Mouse (Mus musculus) embryonic facial prominence, embryonic 12.5 days (tissue): ENCODE data around the gene Ptger2. TPM values are rescaled to one million over a fixed set of nuclear protein-coding genes. Genes with fewer than 3 reads are reported as not detected.

Source experiments
- ATAC-seq: fragments of 200-750 bp; cut with Nextera tagmentation; 2 replicates; pipeline ENCODE4 v1.8.0; 2017; ENCODE audit not compliant: insufficient number of reproducible peaks, insufficient read depth, low FRiP score, low TSS enrichment
- H3K27ac ChIP-seq: fragments of 300-500 bp; sonication (generic); 2 replicates; pipeline ENCODE4 v1.5.1; 2016; ENCODE audit warnings: mild to moderate bottlenecking
- H3K27me3 ChIP-seq: fragments of 300-500 bp; sonication (generic); 2 replicates; pipeline ENCODE4 v1.6.1; 2016; ENCODE audit warnings: mild to moderate bottlenecking, moderate library complexity
- H3K36me3 ChIP-seq: fragments of 300-500 bp; sonication (generic); 2 replicates; pipeline ENCODE4 v1.6.1; 2016; ENCODE audit warnings: mild to moderate bottlenecking
- H3K4me1 ChIP-seq: fragments of 300-500 bp; sonication (generic); 2 replicates; pipeline ENCODE4 v1.6.1; 2016
- H3K4me2 ChIP-seq: fragments of 300-500 bp; sonication (generic); replicated peaks from 2 replicates; pipeline ENCODE4 v1.6.1; 2016; ENCODE audit warnings: mild to moderate bottlenecking, moderate library complexity
- H3K4me3 ChIP-seq: fragments of 300-500 bp; sonication (generic); 2 replicates; pipeline ENCODE4 v1.5.1; 2016; ENCODE audit warnings: mild to moderate bottlenecking
- H3K9ac ChIP-seq: fragments of 300-500 bp; sonication (generic); 2 replicates; pipeline ENCODE4 v1.6.1; 2016; ENCODE audit warnings: mild to moderate bottlenecking, moderate library complexity
- H3K9me3 ChIP-seq: fragments of 300-500 bp; sonication (generic); 2 replicates; pipeline ENCODE4 v1.6.1; 2016; ENCODE audit warnings: mild to moderate bottlenecking, moderate library complexity
- WGBS: fragments of 180-500 bp; shearing (Covaris S2); methylation state at CpG from one replicate; pipeline ENCODE4 v1.1.7; 2016; 5-methylcytosine and 5-hydroxymethylcytosine counted together
- polyA plus RNA-seq: library from polyadenylated mRNA; unstranded; fragments of >200 nt; fragmentation: Nextera tagmentation; extraction: Ambion mirVana; gene quantifications from 2 replicates; pipeline ENCODE4 v1.2.1, GENCODE M21; 2016

The Ptger2 gene
- polyA plus RNA-seq, 1 experiment from 2014 or later, result 0.77 TPM

- Histone ChIP-seq H3K4me3 (no peak overlapping the region), H3K27ac (no peak overlapping the region), H3K4me2 (no peak overlapping the region), H3K4me1 (no peaks in the 10 kb centered on the region), H3K36me3 (no peaks in the 10 kb centered on the region), H3K9me3 (no peaks in the 10 kb centered on the region), H3K27me3 (no peaks in the 10 kb centered on the region), H3K9ac (no peak overlapping the region)
- 85% methylated on average over 3 of the region's 3 CpGs for WGBS
- ATAC-seq, result no peak
Measured at GRCm38 (mm10) chr14:45000086-45000769, 12.2 kb downstream of the Ptger2 start.

DNA sequence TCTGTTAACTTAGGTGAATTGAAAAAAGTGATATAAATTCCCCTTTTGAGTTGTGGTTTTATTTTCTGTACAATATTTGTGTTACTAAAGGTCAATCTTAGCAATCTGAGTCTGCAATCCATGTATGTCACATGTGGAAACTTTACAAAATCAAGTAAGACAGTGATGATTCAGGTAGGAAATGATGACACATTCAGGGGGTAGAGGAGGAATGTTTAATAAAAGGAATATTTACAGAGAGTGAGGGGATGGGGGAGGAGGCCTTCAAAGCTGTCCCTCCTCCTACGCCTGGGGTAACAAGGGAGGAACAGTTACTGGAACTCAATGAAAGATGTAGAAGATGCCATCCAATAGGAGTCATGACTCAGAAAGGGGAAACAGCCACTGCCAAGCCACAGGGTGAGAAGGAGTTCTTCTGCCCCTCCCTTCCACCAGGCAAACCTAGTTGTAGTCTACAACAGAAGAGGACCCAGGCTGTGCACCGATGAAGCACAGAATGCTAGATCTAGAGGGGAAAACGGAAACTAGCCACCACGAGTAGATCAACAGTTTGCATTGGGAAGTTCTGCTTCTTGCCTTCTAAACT, 17.8 kb downstream of the Ptger2 start:
- Histone ChIP-seq H3K36me3 (no peaks in the 10 kb centered on the region), H3K4me1 (no peaks in the 10 kb centered on the region), H3K9ac (no peak overlapping the region), H3K27me3 (no peaks in the 10 kb centered on the region), H3K27ac (no peak overlapping the region), H3K4me3 (no peak overlapping the region), H3K9me3 (no peaks in the 10 kb centered on the region), H3K4me2 (no peak overlapping the region)
- ATAC-seq, result no peak
- 88% methylated on average over 4 of the region's 4 CpGs for WGBS

- Histone ChIP-seq H3K9me3 (no peaks in the 10 kb centered on the region), H3K27ac (no peak overlapping the region), H3K4me3 (no peak overlapping the region), H3K4me1 (no peaks in the 10 kb centered on the region), H3K36me3 (no peaks in the 10 kb centered on the region), H3K27me3 (no peaks in the 10 kb centered on the region), H3K4me2 (no peak overlapping the region), H3K9ac (no peak overlapping the region)
- WGBS, result 86% methylated on average over 1 of the region's 1 CpGs
- ATAC-seq, result no peak
Measured at GRCm38 (mm10) chr14:45009242-45009641, 21.2 kb downstream of the Ptger2 start.

DNA sequence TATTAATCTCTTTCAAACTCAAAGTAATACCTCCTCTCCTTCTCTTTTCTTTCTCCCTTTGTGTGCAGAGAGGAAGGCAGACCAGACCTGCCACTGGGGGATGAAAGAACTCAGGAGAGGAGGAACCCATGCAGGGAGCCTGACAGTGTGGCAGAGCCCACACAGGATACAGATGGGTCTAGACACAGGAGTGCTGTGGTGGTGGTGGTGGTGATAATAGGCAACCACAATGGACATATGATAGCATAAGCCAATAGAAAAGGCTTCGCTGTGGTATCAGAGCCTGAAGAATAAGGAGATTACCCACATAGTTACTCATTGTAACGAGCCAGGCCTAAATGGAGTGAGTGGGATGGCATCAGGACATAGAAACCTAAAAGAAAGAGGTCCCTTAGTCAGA, 23.3 kb downstream of the Ptger2 start:
- no peaks in the 10 kb centered on the region for H3K27me3 ChIP-seq
- H3K9ac ChIP-seq, result no peak overlapping the region
- no peaks in the 10 kb centered on the region for H3K36me3 ChIP-seq
- no peaks in the 10 kb centered on the region for H3K4me1 ChIP-seq
- H3K4me3 ChIP-seq, result no peak overlapping the region
- no peaks in the 10 kb centered on the region for H3K9me3 ChIP-seq
- WGBS, result 85% methylated on average over 2 of the region's 2 CpGs
- no peak overlapping the region for H3K27ac ChIP-seq
- no peak overlapping the region for H3K4me2 ChIP-seq
- ATAC-seq, result no peak

DNA sequence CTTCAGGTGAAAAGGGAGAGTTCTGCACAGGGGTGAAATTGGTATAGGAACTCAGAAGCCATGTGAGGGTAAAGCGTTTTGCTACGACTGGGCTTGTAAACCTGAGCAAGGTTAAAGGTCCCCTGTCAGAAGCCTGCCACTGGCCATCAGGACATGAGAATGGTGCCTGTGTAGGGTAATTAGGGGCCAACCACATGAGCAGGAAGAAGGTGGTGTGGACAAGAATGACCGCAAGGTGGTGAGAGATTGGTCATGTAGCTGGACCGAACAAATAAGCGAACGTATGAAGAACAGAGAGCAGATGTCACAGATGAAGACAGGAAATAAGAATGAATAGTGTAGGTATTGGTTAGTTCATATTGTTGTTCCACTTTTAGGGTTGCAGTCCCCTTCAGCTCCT, 23.7 kb downstream of the Ptger2 start:
- WGBS, result 91% methylated on average over 6 of the region's 6 CpGs
- no peak for ATAC-seq
- no peaks in the 10 kb centered on the region for H3K9me3 ChIP-seq
- H3K27me3 ChIP-seq, result no peaks in the 10 kb centered on the region
- H3K4me3 ChIP-seq, result no peak overlapping the region
- H3K27ac ChIP-seq, result no peak overlapping the region
- no peak overlapping the region for H3K4me2 ChIP-seq
- H3K9ac ChIP-seq, result no peak overlapping the region
- H3K36me3 ChIP-seq, result no peaks in the 10 kb centered on the region
- H3K4me1 ChIP-seq, result no peaks in the 10 kb centered on the region

GRCm38 (mm10) chr14:45021551-45021950, 33.6 kb downstream of the Ptger2 start:
- H3K4me1 ChIP-seq, result no peaks in the 10 kb centered on the region
- ATAC-seq, result no peak
- no peak overlapping the region for H3K27ac ChIP-seq
- H3K4me3 ChIP-seq, result no peak overlapping the region
- no peaks in the 10 kb centered on the region for H3K27me3 ChIP-seq
- WGBS, result 86% methylated on average over 3 of the region's 3 CpGs
- H3K9ac ChIP-seq, result no peak overlapping the region
- H3K9me3 ChIP-seq, result no peaks in the 10 kb centered on the region
- H3K36me3 ChIP-seq, result no peaks in the 10 kb centered on the region
- no peak overlapping the region for H3K4me2 ChIP-seq

GRCm38 (mm10) chr14:45034293-45034692, 46.3 kb downstream of the Ptger2 start:
- Histone ChIP-seq H3K9ac (no peak overlapping the region), H3K4me3 (no peak overlapping the region), H3K27me3 (no peaks in the 10 kb centered on the region), H3K4me1 (no peaks in the 10 kb centered on the region), H3K9me3 (no peaks in the 10 kb centered on the region), H3K27ac (no peak overlapping the region), H3K4me2 (no peak overlapping the region), H3K36me3 (no peaks in the 10 kb centered on the region)
- 79% methylated on average over 3 of the region's 3 CpGs for WGBS
- ATAC-seq, result no peak

GRCm38 (mm10) chr14:45036579-45036978, 48.6 kb downstream of the Ptger2 start:
- no peaks in the 10 kb centered on the region for H3K4me1 ChIP-seq
- WGBS, result 86% methylated on average over 1 of the region's 1 CpGs
- no peak overlapping the region for H3K4me3 ChIP-seq
- no peaks in the 10 kb centered on the region for H3K27me3 ChIP-seq
- H3K4me2 ChIP-seq, result no peak overlapping the region
- ATAC-seq, result no peak
- H3K9ac ChIP-seq, result no peak overlapping the region
- H3K27ac ChIP-seq, result no peak overlapping the region
- H3K36me3 ChIP-seq, result no peaks in the 10 kb centered on the region
- no peaks in the 10 kb centered on the region for H3K9me3 ChIP-seq

- H3K4me2 ChIP-seq, result no peak overlapping the region
- H3K27ac ChIP-seq, result no peak overlapping the region
- no peaks in the 10 kb centered on the region for H3K9me3 ChIP-seq
- H3K27me3 ChIP-seq, result no peaks in the 10 kb centered on the region
- no peaks in the 10 kb centered on the region for H3K4me1 ChIP-seq
- no peaks in the 10 kb centered on the region for H3K36me3 ChIP-seq
- 75% methylated on average over 7 of the region's 7 CpGs for WGBS
- H3K4me3 ChIP-seq, result no peak overlapping the region
- no peak overlapping the region for H3K9ac ChIP-seq
- no peak for ATAC-seq
Measured at GRCm38 (mm10) chr14:45038052-45038451, 50.1 kb downstream of the Ptger2 start.

GRCm38 (mm10) chr14:45040851-45041475, 53.0 kb downstream of the Ptger2 start:
- no peaks in the 10 kb centered on the region for H3K4me1 ChIP-seq
- no peaks in the 10 kb centered on the region for H3K36me3 ChIP-seq
- ATAC-seq, result no peak

DNA sequence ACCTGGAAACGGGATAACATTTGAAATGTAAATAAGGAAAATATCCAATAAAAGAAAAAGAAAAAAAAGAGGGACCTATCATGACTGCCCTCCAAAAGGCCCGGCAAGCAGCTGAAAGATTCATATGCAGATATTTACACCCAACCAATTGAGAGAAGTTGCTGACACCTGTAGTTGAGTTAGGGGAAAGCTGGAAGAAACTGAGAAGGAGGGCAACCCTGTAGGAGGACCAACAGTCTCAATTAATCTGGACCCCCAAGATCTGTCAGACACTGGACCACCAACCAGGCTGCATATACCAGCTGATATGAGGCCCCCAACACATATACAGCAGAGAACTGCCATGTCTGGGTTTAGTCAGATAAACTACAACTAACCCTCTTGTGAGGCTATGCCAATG, 60.1 kb downstream of the Ptger2 start:
- no peak for ATAC-seq
- H3K27ac ChIP-seq, result no peak overlapping the region
- H3K27me3 ChIP-seq, result no peaks in the 10 kb centered on the region
- no peaks in the 10 kb centered on the region for H3K4me1 ChIP-seq
- no peaks in the 10 kb centered on the region for H3K36me3 ChIP-seq
- no peak overlapping the region for H3K4me3 ChIP-seq
- H3K9ac ChIP-seq, result no peak overlapping the region
- H3K4me2 ChIP-seq, result no peak overlapping the region
- 72% methylated on average over 2 of the region's 2 CpGs for WGBS
- H3K9me3 ChIP-seq, result no peaks in the 10 kb centered on the region

More at GRCm38 (mm10) chr14:45040851-45041475, 53.0 kb downstream of the Ptger2 start:
- Histone ChIP-seq H3K27me3 (no peaks in the 10 kb centered on the region), H3K9me3 (no peaks in the 10 kb centered on the region), H3K27ac (no peak overlapping the region), H3K4me2 (no peak overlapping the region), H3K9ac (no peak overlapping the region), H3K4me3 (no peak overlapping the region)
- 80% methylated on average over 5 of the region's 5 CpGs for WGBS

GRCm38 (mm10) chr14:45049689-45050418, 61.9 kb downstream of the Ptger2 start:
- H3K27ac ChIP-seq, result no peak overlapping the region

More at GRCm38 (mm10) chr14:45049689-45050418, 61.9 kb downstream of the Ptger2 start:
- H3K4me1 ChIP-seq, result no peaks in the 10 kb centered on the region
- H3K9ac ChIP-seq, result no peak overlapping the region
- H3K4me2 ChIP-seq, result no peak overlapping the region
- ATAC-seq, result no peak
- H3K4me3 ChIP-seq, result no peak overlapping the region
- H3K27me3 ChIP-seq, result no peaks in the 10 kb centered on the region
- H3K9me3 ChIP-seq, result no peaks in the 10 kb centered on the region
- WGBS, result 75% methylated on average over 7 of the region's 7 CpGs
- no peaks in the 10 kb centered on the region for H3K36me3 ChIP-seq
